Mouse (Mus musculus) stomach, embryonic 15.5 days (tissue): Measurements from ENCODE around the gene Wdr61. TPM values are rescaled to one million over a fixed set of nuclear protein-coding genes. Genes with fewer than 3 reads are reported as not detected.

Experiments used
- ATAC-seq: fragments of 200-750 bp; cut with Nextera tagmentation; 2 replicates; pipeline ENCODE4 v1.8.0; 2017; ENCODE audit warnings: low read depth, moderate number of reproducible peaks, moderate TSS enrichment; ENCODE audit not compliant: insufficient read depth, low FRiP score
- H3K27ac ChIP-seq: fragments of 300-500 bp; sonication (generic); 2 replicates; pipeline ENCODE4 v1.5.1; 2015; ENCODE audit warnings: mild to moderate bottlenecking, inconsistent platforms
- H3K27me3 ChIP-seq: fragments of 300-500 bp; sonication (generic); replicated peaks from 2 replicates; pipeline ENCODE4 v1.6.1; 2015; ENCODE audit warnings: inconsistent platforms
- H3K36me3 ChIP-seq: fragments of 300-500 bp; sonication (generic); 2 replicates; pipeline ENCODE4 v1.6.1; 2015; ENCODE audit warnings: inconsistent platforms
- H3K4me1 ChIP-seq: fragments of 300-500 bp; sonication (generic); 2 replicates; pipeline ENCODE4 v1.6.1; 2015; ENCODE audit warnings: inconsistent platforms
- H3K4me2 ChIP-seq: fragments of 300-500 bp; sonication (generic); 2 replicates; pipeline ENCODE4 v1.6.1; 2015; ENCODE audit warnings: mild to moderate bottlenecking, inconsistent platforms
- H3K4me3 ChIP-seq: fragments of 300-500 bp; sonication (generic); replicated peaks from 2 replicates; pipeline ENCODE4 v1.5.1; 2015; ENCODE audit warnings: inconsistent platforms
- H3K9ac ChIP-seq: fragments of 300-500 bp; sonication (generic); 2 replicates; pipeline ENCODE4 v1.6.1; 2015; ENCODE audit warnings: inconsistent platforms
- H3K9me3 ChIP-seq: fragments of 300-500 bp; sonication (generic); 2 replicates; pipeline ENCODE4 v1.6.1; 2016; ENCODE audit warnings: inconsistent platforms
- WGBS: fragments of 180-500 bp; shearing (Covaris S2); methylation state at CpG from one replicate; pipeline ENCODE4 v1.1.7; 2015; 5-methylcytosine and 5-hydroxymethylcytosine counted together
- microRNA-seq: library from miRNA; unstranded; fragments of <30 nt; microRNA quantifications from one replicate; pipeline ENCODE4, GENCODE M21; 2016
- polyA plus RNA-seq: library from polyadenylated mRNA; unstranded; fragments of >200 nt; fragmentation: Nextera tagmentation; extraction: Ambion mirVana; gene quantifications from 2 replicates; pipeline ENCODE4 v1.2.1, GENCODE M21; 2015

Gene Wdr61
- polyA plus RNA-seq, 1 experiment from 2014 or later = 147 TPM

GRCm38 (mm10) chr9:54666116-54666515, 68.2 kb downstream of the Wdr61 start:
- Histone ChIP-seq H3K4me3 (no peak overlapping the region), H3K4me2 (no peak overlapping the region), H3K27ac (no peak overlapping the region), H3K36me3 (no peaks in the 10 kb centered on the region), H3K9ac (no peak overlapping the region), H3K4me1 (no peaks in the 10 kb centered on the region), H3K27me3 (no peaks in the 10 kb centered on the region), H3K9me3 (no peaks in the 10 kb centered on the region)
- ATAC-seq = no peak
- WGBS = 87% methylated on average over 3 of the region's 3 CpGs

Small RNA genes within 50 kb of the gene (microRNA-seq; reads per million reads assigned to microRNA genes)
- not detected for gene Mir5710

Other genes starting within 250 kb of the Wdr61 start
- gene Dmxl2, start 232.9 kb downstream of the Wdr61 start, polyA plus RNA-seq = 4.6 and 5.8 TPM in 2 replicates
- not detected in 2 replicates for gene Sh2d7, start 195.5 kb downstream of the Wdr61 start, polyA plus RNA-seq
- 10.6 and 11.0 TPM in 2 replicates for gene Cib2, start 174.3 kb downstream of the Wdr61 start, polyA plus RNA-seq
- gene Idh3a, start 148.2 kb downstream of the Wdr61 start, polyA plus RNA-seq = 128 and 132 TPM in 2 replicates
- 1.9 and 3.1 TPM in 2 replicates for gene Acsbg1, start 72.6 kb downstream of the Wdr61 start, polyA plus RNA-seq
- 5.8 and 7.3 TPM in 2 replicates for gene Dnaja4, start 35.6 kb downstream of the Wdr61 start, polyA plus RNA-seq
- gene Crabp1, start 30.2 kb upstream of the Wdr61 start, polyA plus RNA-seq = 45.9 and 72.7 TPM in 2 replicates
- 24.9 and 29.0 TPM in 2 replicates for gene Ireb2, start 129.3 kb upstream of the Wdr61 start, polyA plus RNA-seq
- gene Hykk, start 182.8 kb upstream of the Wdr61 start, polyA plus RNA-seq = 3.7 and 3.8 TPM in 2 replicates
- gene Psma4, start 216.3 kb upstream of the Wdr61 start, polyA plus RNA-seq = 286 and 294 TPM in 2 replicates
- 0.48 and 0.77 TPM in 2 replicates for gene AY074887, start 216.5 kb upstream of the Wdr61 start, polyA plus RNA-seq
- gene Chrna5, start 246.4 kb upstream of the Wdr61 start, polyA plus RNA-seq = 2.7 and 3.0 TPM in 2 replicates